22 mouse cellular contexts compared by ENCODE assay signal in the genomic region with DNA sequence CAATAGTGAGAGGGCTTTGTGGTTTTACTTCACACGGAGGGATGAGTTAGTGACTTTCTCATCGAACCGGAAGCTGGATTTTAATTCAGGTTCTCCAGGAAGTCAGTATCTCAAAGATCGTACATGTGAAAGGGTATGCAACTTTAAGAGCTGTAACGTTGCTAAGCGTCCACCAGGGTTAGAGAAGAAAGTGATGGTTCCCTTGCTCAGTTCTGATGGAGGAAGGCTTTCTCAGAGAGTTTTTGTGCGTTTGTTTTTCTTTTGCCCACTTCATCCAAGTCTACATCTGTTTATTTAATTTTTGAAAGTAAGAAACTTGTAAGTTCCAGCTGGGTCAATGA. TPM values are rescaled to one million over a fixed set of nuclear protein-coding genes. Genes with fewer than 3 reads are reported as not detected.
DNase-seq lines count a peak whose midpoint lies in the region; ATAC-seq and TF ChIP-seq lines count a peak whose summit lies in the region.
"Had no signal": no experiment of that assay in that cellular context is flagged by ENCODE, and none has a peak within 500 bp of the region (broad histone marks: within the 10 kb centered on the region; RNA-seq: fewer than 3 reads in every experiment).

No protein-coding gene starts in this region.

- peak overlapping the region; percentile 44; the same call in 1 of the 2 replicates for H3K27ac ChIP-seq in embryonic facial prominence, embryonic 13.5 days
- no peak overlapping the region for H3K27ac ChIP-seq in embryonic facial prominence, embryonic 10.5 days (replicated peaks)
- H3K27ac ChIP-seq in liver, postnatal 0 days (ENCODE audit: low read depth), result peak overlapping the region; percentile 44
- H3K27ac ChIP-seq in liver, embryonic 11.5 days (ENCODE audit: low read depth, low read length), result no peak overlapping the region
- H3K27ac ChIP-seq in forebrain, embryonic 15.5 days (replicated peaks), result no peak overlapping the region
- H3K27ac ChIP-seq in forebrain, embryonic 10.5 days, result no peak overlapping the region
- H3K27ac ChIP-seq: forebrain, embryonic 12.5 days; heart, embryonic 15.5 days; neural tube, embryonic 13.5 days had no signal

- H3K9ac ChIP-seq in embryonic facial prominence, embryonic 13.5 days, result no peak overlapping the region
- no peak overlapping the region for H3K9ac ChIP-seq in liver, postnatal 0 days (replicated peaks)
- H3K9ac ChIP-seq in liver, embryonic 11.5 days (ENCODE audit: low read depth, low read length), result no peak overlapping the region
- H3K9ac ChIP-seq in forebrain, embryonic 15.5 days (replicated peaks), result no peak overlapping the region
- H3K9ac ChIP-seq: forebrain, embryonic 12.5 days; heart, embryonic 15.5 days; neural tube, embryonic 13.5 days had no signal

- no peak overlapping the region for H3K4me3 ChIP-seq in embryonic facial prominence, embryonic 13.5 days
- H3K4me3 ChIP-seq in embryonic facial prominence, embryonic 10.5 days, result no peak overlapping the region
- H3K4me3 ChIP-seq in liver, postnatal 0 days (ENCODE audit: low read depth, low read length), result no peak overlapping the region
- no peak overlapping the region for H3K4me3 ChIP-seq in liver, embryonic 11.5 days (ENCODE audit: low read depth, low read length)
- no peak overlapping the region for H3K4me3 ChIP-seq in forebrain, embryonic 15.5 days
- H3K4me3 ChIP-seq in forebrain, embryonic 10.5 days, result no peak overlapping the region
- H3K4me3 ChIP-seq: forebrain, embryonic 12.5 days; heart, embryonic 15.5 days; neural tube, embryonic 13.5 days had no signal

- peaks cover 61% of the 10 kb centered on the region for H3K27me3 ChIP-seq in embryonic facial prominence, embryonic 13.5 days
- H3K27me3 ChIP-seq in embryonic facial prominence, embryonic 10.5 days (replicated peaks; ENCODE audit: low read depth, poor library complexity, severe bottlenecking), result peaks cover 67% of the 10 kb centered on the region
- H3K27me3 ChIP-seq in liver, postnatal 0 days (ENCODE audit: insufficient read depth, low read length), result peaks cover 46% of the 10 kb centered on the region
- peaks cover 47% of the 10 kb centered on the region for H3K27me3 ChIP-seq in liver, embryonic 11.5 days (replicated peaks; ENCODE audit: control insufficient read depth, insufficient read depth, low read length)
- H3K27me3 ChIP-seq in forebrain, embryonic 15.5 days, result peaks cover 49% of the 10 kb centered on the region
- peaks cover 62% of the 10 kb centered on the region for H3K27me3 ChIP-seq in forebrain, embryonic 10.5 days (ENCODE audit: poor library complexity, severe bottlenecking)

- DNase-seq in embryonic facial prominence, embryonic 10.5 days (ENCODE audit: low spot score), result no peak
- no peak for DNase-seq in liver, postnatal 0 days
- DNase-seq in liver, embryonic 11.5 days (ENCODE audit: low spot score), result no peak
- peak; percentile 29 for DNase-seq in R1 (ENCODE audit: low read depth, low spot score)
- no peak for DNase-seq in forebrain, embryonic 10.5 days (ENCODE audit: extremely low spot score, low spot score)
- DNase-seq: adrenal gland, postnatal 25 days; cerebellum, adult 9-10 months; heart, adult 11 months; layer of hippocampus, postnatal 36 days; right cerebral cortex, postnatal 25 days had no signal

- no peak for TF ChIP-seq CTCF in liver, postnatal 0 days (IDR thresholded peaks at IDR 0.05; ENCODE audit: low read depth)

- ATAC-seq in embryonic facial prominence, embryonic 13.5 days (ENCODE audit: insufficient number of reproducible peaks, insufficient read depth, low FRiP score, low TSS enrichment, low read depth), result no peak
- ATAC-seq in liver, postnatal 0 days, result no peak
- ATAC-seq in liver, embryonic 11.5 days (replicated peaks; ENCODE audit: low FRiP score), result no peak
- ATAC-seq in megakaryocyte, adult 5-6 weeks (ENCODE audit: poor library complexity, severe bottlenecking), result peak; percentile 7; the same call in 1 of the 2 replicates
- ATAC-seq in forebrain, embryonic 15.5 days (replicated peaks), result no peak

- WGBS in embryonic facial prominence, embryonic 13.5 days, result 51% methylated on average over 7 of the region's 7 CpGs
- 64% methylated on average over 7 of the region's 7 CpGs for WGBS in embryonic facial prominence, embryonic 10.5 days
- WGBS in liver, postnatal 0 days (ENCODE audit: insufficient replicate concordance), result 52% methylated on average over 7 of the region's 7 CpGs
- WGBS in liver, embryonic 11.5 days, result 50% methylated on average over 7 of the region's 7 CpGs
- WGBS in forebrain, embryonic 15.5 days, result 65% methylated on average over 7 of the region's 7 CpGs
- 66% methylated on average over 7 of the region's 7 CpGs for WGBS in forebrain, embryonic 10.5 days

- no peaks in the 10 kb centered on the region for H3K9me3 ChIP-seq in embryonic facial prominence, embryonic 13.5 days
- no peaks in the 10 kb centered on the region for H3K9me3 ChIP-seq in embryonic facial prominence, embryonic 10.5 days
- H3K9me3 ChIP-seq in liver, postnatal 0 days (ENCODE audit: low read length), result no peaks in the 10 kb centered on the region
- no peaks in the 10 kb centered on the region for H3K9me3 ChIP-seq in liver, embryonic 11.5 days (ENCODE audit: control insufficient read depth, low read length)
- no peaks in the 10 kb centered on the region for H3K9me3 ChIP-seq in forebrain, embryonic 15.5 days
- no peaks in the 10 kb centered on the region for H3K9me3 ChIP-seq in forebrain, embryonic 10.5 days
- H3K9me3 ChIP-seq: forebrain, embryonic 12.5 days; heart, embryonic 15.5 days; neural tube, embryonic 13.5 days had no signal

- no peak overlapping the region for H3K4me2 ChIP-seq in embryonic facial prominence, embryonic 13.5 days
- 0 out of 2 replicates have a peak overlapping the region, but pooled peaks have one; percentile 4 for H3K4me2 ChIP-seq in liver, postnatal 0 days (ENCODE audit: low read depth, low read length)
- no peak overlapping the region for H3K4me2 ChIP-seq in liver, embryonic 11.5 days
- no peak overlapping the region for H3K4me2 ChIP-seq in forebrain, embryonic 15.5 days (replicated peaks)
- H3K4me2 ChIP-seq: forebrain, embryonic 12.5 days; heart, embryonic 15.5 days; neural tube, embryonic 13.5 days had no signal

- H3K36me3 ChIP-seq in embryonic facial prominence, embryonic 13.5 days, result no peaks in the 10 kb centered on the region
- H3K36me3 ChIP-seq in embryonic facial prominence, embryonic 10.5 days (replicated peaks), result no peaks in the 10 kb centered on the region
- no peaks in the 10 kb centered on the region for H3K36me3 ChIP-seq in liver, postnatal 0 days (replicated peaks; ENCODE audit: insufficient read depth, low read length)
- H3K36me3 ChIP-seq in liver, embryonic 11.5 days (ENCODE audit: control insufficient read depth, insufficient read depth, low read length), result no peaks in the 10 kb centered on the region
- no peaks in the 10 kb centered on the region for H3K36me3 ChIP-seq in forebrain, embryonic 15.5 days
- no peaks in the 10 kb centered on the region for H3K36me3 ChIP-seq in forebrain, embryonic 10.5 days (replicated peaks)
- H3K36me3 ChIP-seq: forebrain, embryonic 12.5 days; heart, embryonic 15.5 days; neural tube, embryonic 13.5 days had no signal

- TF ChIP-seq EP300 in liver, postnatal 0 days (IDR thresholded peaks at IDR 0.05; ENCODE audit: low read depth), result no peak

- peaks cover 25% of the 10 kb centered on the region for H3K4me1 ChIP-seq in embryonic facial prominence, embryonic 13.5 days
- peaks cover 28% of the 10 kb centered on the region for H3K4me1 ChIP-seq in embryonic facial prominence, embryonic 10.5 days
- 0 out of 2 replicates have a peak, but pooled peaks cover 4% of the 10 kb centered on the region for H3K4me1 ChIP-seq in liver, postnatal 0 days (ENCODE audit: insufficient read depth)
- H3K4me1 ChIP-seq in liver, embryonic 11.5 days (replicated peaks; ENCODE audit: control insufficient read depth, insufficient read depth, low read length), result 0 out of 2 replicates have a peak, but pooled peaks cover 3% of the 10 kb centered on the region
- peaks cover 13% of the 10 kb centered on the region for H3K4me1 ChIP-seq in forebrain, embryonic 15.5 days
- peaks cover 28% of the 10 kb centered on the region for H3K4me1 ChIP-seq in forebrain, embryonic 10.5 days

RNA-seq across cellular contexts. Expression of gene Tacstd2, which starts 3.8 kb away (rescaled TPM):
- 54.0 and 61.6 TPM in 2 replicates for polyA plus RNA-seq in embryonic facial prominence, embryonic 13.5 days (2015; fragmentation: Nextera tagmentation; extraction: Ambion mirVana)
- polyA plus RNA-seq in embryonic facial prominence, embryonic 10.5 days (2016; fragmentation: Nextera tagmentation; extraction: Ambion mirVana), result 6.7 and 9.8 TPM in 2 replicates
- polyA plus RNA-seq in liver, postnatal 0 days (2015; fragmentation: Nextera tagmentation; extraction: Ambion mirVana), result 0.47 and 0.67 TPM in 2 replicates
- 2.1 and 3.4 TPM in 2 replicates for polyA plus RNA-seq in liver, embryonic 11.5 days (2014; fragmentation: Nextera tagmentation; extraction: Ambion mirVana)
- 9.8 and 11.4 TPM in 2 replicates for total RNA-seq in megakaryocyte, adult 5-6 weeks (2015)
- total RNA-seq in megakaryocyte, adult 5-6 weeks (2017), result 8.5 and 13.0 TPM in 2 replicates
- 0.47 and 0.55 TPM in 2 replicates for polyA plus RNA-seq in forebrain, embryonic 15.5 days (2015; fragmentation: Nextera tagmentation; extraction: Ambion mirVana)
- 2.8 and 4.3 TPM in 2 replicates for polyA plus RNA-seq in forebrain, embryonic 10.5 days (2016; fragmentation: Nextera tagmentation; extraction: Ambion mirVana)
- total RNA-seq: adrenal gland, postnatal 25 days; liver, adult 2 months had no signal
- polyA plus RNA-seq: liver, adult 2 months had no signal

RNA-seq across cellular contexts. Expression of gene Il23r, which starts 40.1 kb away (rescaled TPM):
- not detected in 2 replicates for polyA plus RNA-seq in embryonic facial prominence, embryonic 13.5 days (2015; fragmentation: Nextera tagmentation; extraction: Ambion mirVana)
- not detected in 2 replicates for polyA plus RNA-seq in embryonic facial prominence, embryonic 10.5 days (2016; fragmentation: Nextera tagmentation; extraction: Ambion mirVana)
- not detected in 2 replicates for polyA plus RNA-seq in liver, postnatal 0 days (2015; fragmentation: Nextera tagmentation; extraction: Ambion mirVana)
- polyA plus RNA-seq in liver, embryonic 11.5 days (2014; fragmentation: Nextera tagmentation; extraction: Ambion mirVana), result not detected in 2 replicates
- 0.18 TPM in 1 of 2 replicates, not detected in the other for total RNA-seq in megakaryocyte, adult 5-6 weeks (2015)
- 0.08 and 0.11 TPM in 2 replicates for total RNA-seq in megakaryocyte, adult 5-6 weeks (2017)
- not detected in 2 replicates for polyA plus RNA-seq in forebrain, embryonic 15.5 days (2015; fragmentation: Nextera tagmentation; extraction: Ambion mirVana)
- not detected in 2 replicates for polyA plus RNA-seq in forebrain, embryonic 10.5 days (2016; fragmentation: Nextera tagmentation; extraction: Ambion mirVana)
- total RNA-seq: layer of hippocampus, postnatal 36 days; left cerebral cortex, postnatal 25 days; liver, adult 2 months; monocyte, adult 5-6 weeks had no signal
- polyA plus RNA-seq: cortical plate, adult 2 months; forebrain, embryonic 12.5 days; heart, embryonic 15.5 days; hindbrain, embryonic 11.5 days; liver, adult 2 months; lung, embryonic 16.5 days; neural tube, embryonic 13.5 days had no signal

Comparison
In these comparisons a context has a peak if more than half of its experiments do, and no peak if none do; other contexts are left out.
1. H3K27ac ChIP-seq: peak in embryonic facial prominence, embryonic 13.5 days (single experiment) and liver, postnatal 0 days (single experiment); none in embryonic facial prominence, embryonic 10.5 days (single experiment), liver, embryonic 11.5 days (single experiment), forebrain, embryonic 15.5 days (single experiment) and forebrain, embryonic 10.5 days (single experiment).